Mouse (Mus musculus) CH12.LX (cell line): Measurements from ENCODE around the gene Fut4. TPM values are rescaled to one million over a fixed set of nuclear protein-coding genes. Genes with fewer than 3 reads are reported as not detected.

ENCODE experiments used
- DNase-seq: peaks from one replicate; pipeline ENCODE4 v3.0.0-alpha.2; 2013; ENCODE audit errors: extremely low read depth
- H3K27ac ChIP-seq: 2 replicates; pipeline ENCODE4 v1.5.1; 2012; ENCODE audit warnings: low read depth, mild to moderate bottlenecking, control low read depth, moderate library complexity; ENCODE audit not compliant: insufficient read depth
- H3K27me3 ChIP-seq: replicated peaks from 2 replicates; pipeline ENCODE3; 2012; ENCODE audit warnings: inconsistent platforms
- H3K36me3 ChIP-seq, 2 experiments: replicated peaks in 1 of 2; 2 replicates each; pipeline versions ENCODE3 to v1.6.1; 2012; ENCODE audit warnings: inconsistent platforms in 1 of 2, low read length in 1 of 2, mild to moderate bottlenecking in 1 of 2, mixed read lengths in 1 of 2, moderate library complexity in 1 of 2; ENCODE audit not compliant: control insufficient read depth in 1 of 2, insufficient read depth in 1 of 2
- H3K4me1 ChIP-seq, 2 experiments: 2 replicates each; pipeline ENCODE4 v1.6.1; 2012; ENCODE audit warnings: inconsistent platforms in 1 of 2, moderate library complexity in 1 of 2; ENCODE audit not compliant: insufficient read depth in 2 of 2, control insufficient read depth in 1 of 2
- H3K4me2 ChIP-seq: 2 replicates; pipeline ENCODE4 v1.6.1; 2012; ENCODE audit warnings: low read depth, mild to moderate bottlenecking, control low read depth; ENCODE audit not compliant: poor library complexity, insufficient read depth, severe bottlenecking
- H3K4me3 ChIP-seq, 3 experiments: fragments of 150-350 bp in 1 of 3; sonication (generic) in 1 of 3; replicated peaks in 1 of 3; 2 replicates each; pipeline versions ENCODE3 to v1.5.1; 2011 to 2012; ENCODE audit warnings: low read depth in 2 of 3, low read length in 2 of 3, mild to moderate bottlenecking in 2 of 3, moderate library complexity in 2 of 3, control low read depth in 1 of 3, improper control_type of control experiment in 1 of 3, inconsistent platforms in 1 of 3, mixed read lengths in 1 of 3; ENCODE audit not compliant: poor library complexity in 1 of 3
- H3K79me2 ChIP-seq: replicated peaks from 2 replicates; pipeline ENCODE4 v1.6.1; 2012; ENCODE audit warnings: mild to moderate bottlenecking, moderate library complexity; ENCODE audit not compliant: control insufficient read depth, poor library complexity, insufficient read depth, severe bottlenecking; ENCODE audit errors: extremely low read depth
- H3K9ac ChIP-seq: 2 replicates; pipeline ENCODE4 v1.6.1; 2012; ENCODE audit warnings: low read depth, mild to moderate bottlenecking, control low read depth, moderate library complexity; ENCODE audit not compliant: insufficient read depth
- H3K9me3 ChIP-seq: replicated peaks from 2 replicates; pipeline ENCODE3; 2012; ENCODE audit warnings: low read length, inconsistent platforms, mixed read lengths
- BHLHE40 ChIP-seq: IDR thresholded peaks from 2 replicates; pipeline ENCODE4 v1.6.1; 2011; ENCODE audit warnings: mild to moderate bottlenecking, low read depth, low read length, improper control_type of control experiment
- CHD1 ChIP-seq: IDR thresholded peaks from 2 replicates; pipeline ENCODE4 v1.6.1; 2012; ENCODE audit warnings: low read depth, low read length, improper control_type of control experiment, inconsistent platforms
- CHD2 ChIP-seq: IDR thresholded peaks from 2 replicates; pipeline ENCODE4 v1.6.1; 2011; ENCODE audit warnings: low read length, improper control_type of control experiment
- E2F4 ChIP-seq: IDR thresholded peaks from 2 replicates; pipeline ENCODE4 v1.6.1; 2011; ENCODE audit warnings: low read depth, low read length, improper control_type of control experiment; ENCODE audit not compliant: insufficient replicate concordance
- ELF1 ChIP-seq: IDR thresholded peaks from 2 replicates; pipeline ENCODE4 v1.6.1; 2014; ENCODE audit warnings: low read depth, mild to moderate bottlenecking, inconsistent platforms, low read length, improper control_type of control experiment
- EP300 ChIP-seq: IDR thresholded peaks from 2 replicates; pipeline ENCODE4 v1.6.1; 2011; ENCODE audit warnings: low read length, improper control_type of control experiment
- ETS1 ChIP-seq: conservative IDR thresholded peaks from 2 replicates; pipeline ENCODE4 v1.6.1; 2012; ENCODE audit warnings: low read depth, mild to moderate bottlenecking, inconsistent platforms, low read length, improper control_type of control experiment, moderate library complexity
- JUN ChIP-seq: IDR thresholded peaks from 2 replicates; pipeline ENCODE4 v1.6.1; 2011; ENCODE audit warnings: low read depth, mild to moderate bottlenecking, low read length, improper control_type of control experiment, moderate library complexity; ENCODE audit not compliant: insufficient read depth
- JUND ChIP-seq: conservative IDR thresholded peaks from 2 replicates; pipeline ENCODE4 v1.6.1; 2011; ENCODE audit warnings: low read depth, low read length, improper control_type of control experiment
- MAX ChIP-seq: IDR thresholded peaks from 2 replicates; pipeline ENCODE4 v1.6.1; 2011; ENCODE audit warnings: low read length, improper control_type of control experiment
- MAZ ChIP-seq: IDR thresholded peaks from 2 replicates; pipeline ENCODE4 v1.6.1; 2012; ENCODE audit warnings: low read depth, mild to moderate bottlenecking, inconsistent platforms, low read length, improper control_type of control experiment, moderate library complexity
- NELFE ChIP-seq: IDR thresholded peaks from 2 replicates; pipeline ENCODE4 v1.6.1; 2011; ENCODE audit warnings: low read depth, low read length, improper control_type of control experiment
- PAX5 ChIP-seq: IDR thresholded peaks from 2 replicates; pipeline ENCODE4 v1.6.1; 2012; ENCODE audit warnings: low read length, inconsistent platforms, mixed read lengths
- POLR2AphosphoS2 ChIP-seq: IDR thresholded peaks from 2 replicates; pipeline ENCODE4 v1.6.1; 2011; ENCODE audit warnings: low read depth, low read length, improper control_type of control experiment
- TCF12 ChIP-seq: IDR thresholded peaks from 2 replicates; pipeline ENCODE4 v1.6.1; 2014; ENCODE audit warnings: low read depth, mild to moderate bottlenecking, inconsistent platforms, low read length, improper control_type of control experiment
- UBTF ChIP-seq: IDR thresholded peaks from 2 replicates; pipeline ENCODE4 v1.6.1; 2012; ENCODE audit warnings: low read depth, mild to moderate bottlenecking, inconsistent platforms, low read length, improper control_type of control experiment, moderate library complexity
- USF1 ChIP-seq: IDR thresholded peaks from 2 replicates; pipeline ENCODE4 v1.6.1; 2014; ENCODE audit warnings: low read depth, mild to moderate bottlenecking, inconsistent platforms, low read length, improper control_type of control experiment
- USF2 ChIP-seq: conservative IDR thresholded peaks from 2 replicates; pipeline ENCODE4 v1.6.1; 2011; ENCODE audit warnings: low read depth, low read length, improper control_type of control experiment
- ZKSCAN1 ChIP-seq: IDR thresholded peaks from 2 replicates; pipeline ENCODE4 v1.6.1; 2012; ENCODE audit warnings: low read depth, inconsistent platforms, low read length, improper control_type of control experiment, borderline replicate concordance
- ZMIZ1 ChIP-seq: IDR thresholded peaks from 2 replicates; pipeline ENCODE4 v1.6.1; 2012; ENCODE audit warnings: low read depth, mild to moderate bottlenecking, inconsistent platforms, low read length, improper control_type of control experiment
- dilution Hi-C: fragments of 300-500 bp; cut with MboI; formaldehyde crosslinking; loops from 2 replicates; pipeline ENCODE4 v1.14.3; 2020; ENCODE audit warnings: low sequenced_read_pairs; ENCODE audit not compliant: extremely low pct_unique_long_range_greater_than_20kb, extremely low pct_ligation_motif_present
- in situ Hi-C: fragments of 300-500 bp; cut with MboI; formaldehyde crosslinking; loops from 3 replicates; pipeline ENCODE4 v1.14.3; 2019; ENCODE audit warnings: low sequenced_read_pairs, low pct_ligation_motif_present, low pct_unique_long_range_greater_than_20kb, mixed read lengths
- polyA plus RNA-seq: library from polyadenylated mRNA; unstranded; fragments of >175 nt; gene quantifications from 2 replicates; pipeline ENCODE4 v1.2.1, GENCODE M21; 2012; ENCODE audit warnings: low read depth; ENCODE audit not compliant: insufficient read length
- total RNA-seq, 2 experiments: library from RNA; depleted of rRNA; stranded (reverse); fragments of 300-350 nt in 1 of 2; fragments of >200 nt in 1 of 2; gene quantifications; 2 replicates each; pipeline ENCODE4 v1.2.3; 2012 to 2014

Gene Fut4
- total and polyA plus RNA-seq, 3 experiments, result not detected

DNA sequence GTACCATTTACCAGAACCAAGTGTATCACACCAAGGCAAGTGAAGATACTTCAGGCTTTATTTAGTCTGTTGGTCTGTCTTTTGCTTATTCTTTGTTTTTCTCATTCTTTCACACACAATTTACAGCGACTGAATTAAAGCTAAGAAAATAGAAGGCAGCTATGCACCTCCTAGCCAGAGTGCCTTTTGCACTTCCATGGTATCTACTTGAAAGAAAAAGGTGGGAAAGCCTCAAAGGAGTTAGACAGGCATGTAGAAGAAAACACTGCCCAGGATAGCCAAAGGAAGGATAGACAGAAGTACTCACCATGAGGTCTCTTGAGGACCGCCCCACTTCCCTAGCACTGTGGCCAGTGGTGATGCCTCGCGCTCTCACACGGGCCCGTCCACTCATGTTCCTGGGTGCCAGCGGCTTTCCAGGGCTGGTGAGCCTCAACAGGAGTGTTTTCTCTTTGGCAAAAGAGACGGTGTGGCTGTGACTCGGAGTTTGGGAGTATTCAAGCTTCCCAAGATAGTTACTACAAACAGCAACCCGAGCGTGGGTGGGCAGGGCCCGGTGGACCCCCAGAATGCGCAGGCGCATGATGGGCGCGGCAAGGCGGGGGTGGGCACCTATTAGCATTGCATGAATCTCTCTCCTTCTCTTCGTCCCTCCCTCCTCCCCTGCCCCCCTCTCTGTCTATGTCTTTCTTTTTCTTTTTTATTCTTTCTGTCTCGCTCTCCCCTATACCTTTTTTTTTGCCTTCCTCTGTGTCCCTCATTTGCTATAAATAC, 11.9 kb downstream of the Fut4 start, which contains the start of gene Piwil4:
Gene Piwil4, minus strand, starts transcription at position 583 of the 774 bp plus-strand sequence.
- Histone ChIP-seq H3K36me3 (no peaks in the 10 kb centered on the region), H3K27me3 (no peaks in the 10 kb centered on the region), H3K9me3 (no peaks in the 10 kb centered on the region), H3K4me1 (peaks cover 2 to 21% of the 10 kb centered on the region in 2 experiments; a peak in 3 of 4 replicates), H3K79me2 (no peaks in the 10 kb centered on the region), H3K9ac (no peak within 1 kb of the TSS), H3K27ac (no peak within 1 kb of the TSS), H3K4me2 (no peak within 1 kb of the TSS), H3K4me3 (no peak within 1 kb of the TSS)
- dilution Hi-C loops (no loop called here), in situ Hi-C loops (no loop called here)
- no peak for DNase-seq
- TF ChIP-seq NELFE (no peak), MAZ (no peak), ZKSCAN1 (no peak), PAX5 (no peak), MAX (no peak), EP300 (no peak), ELF1 (no peak), CHD2 (no peak), TCF12 (no peak), BHLHE40 (no peak), POLR2AphosphoS2 (no peak), USF1 (no peak), USF2 (no peak), ZMIZ1 (no peak), CHD1 (no peak), ETS1 (no peak), JUN (no peak), UBTF (no peak), JUND (no peak), E2F4 (no peak)
